Mouse (Mus musculus): ENCODE data around the gene Col15a1.

- no peak for TF ChIP-seq CHD2 (IDR thresholded peaks at IDR 0.05; ENCODE audit: low read depth, low read length)
- no peak for TF ChIP-seq MAFK (IDR thresholded peaks at IDR 0.05; ENCODE audit: insufficient read depth, low read depth, low read length)
- TF ChIP-seq HCFC1 (IDR thresholded peaks at IDR 0.05; ENCODE audit: borderline replicate concordance, insufficient read depth, low read length), result no peak
Measured at GRCm38 (mm10) chr4:47234667-47235267, 26.8 kb downstream of the Col15a1 start.

Measured in ES-E14 (cell line).